Mouse (Mus musculus) MEL (cell line): ENCODE measurements at regions not wholly inside any gene's neighbourhood (a gene's known extent, or its start where the extent isn't known, plus 50 kb on each side); places are given as distances from the start of the nearest gene placed in this dataset.

Experiments
- DNase-seq: peaks from one replicate; pipeline ENCODE4 v3.0.0; 2011; ENCODE audit warnings: low read depth, low spot score
- H3K27ac ChIP-seq: 2 replicates; pipeline ENCODE4 v1.5.1; 2012; ENCODE audit warnings: low read depth, mild to moderate bottlenecking, control low read depth, low read length, moderate library complexity; ENCODE audit not compliant: control insufficient read depth
- H3K27me3 ChIP-seq, 2 experiments: fragments of 150-350 bp in 1 of 2; sonication (generic) in 1 of 2; 2 replicates each; pipeline ENCODE4 v1.6.1; 2012; ENCODE audit warnings: low read length in 2 of 2, mild to moderate bottlenecking in 2 of 2, improper control_type of control experiment in 1 of 2, moderate library complexity in 1 of 2; ENCODE audit not compliant: insufficient read depth in 2 of 2, control insufficient read depth in 1 of 2
- H3K36me3 ChIP-seq, 2 experiments: 2 replicates each; pipeline ENCODE4 v1.6.1; 2012 to 2014; ENCODE audit warnings: low read length in 2 of 2, improper control_type of control experiment in 1 of 2, inconsistent platforms in 1 of 2, mild to moderate bottlenecking in 1 of 2; ENCODE audit not compliant: insufficient read depth in 2 of 2, control insufficient read depth in 1 of 2
- H3K4me1 ChIP-seq, 2 experiments: fragments of 150-350 bp in 1 of 2; sonication (generic) in 1 of 2; 2 replicates each; pipeline ENCODE4 v1.6.1; 2012; ENCODE audit warnings: low read length in 2 of 2, improper control_type of control experiment in 1 of 2, mild to moderate bottlenecking in 1 of 2; ENCODE audit not compliant: insufficient read depth in 2 of 2, control insufficient read depth in 1 of 2
- H3K4me3 ChIP-seq, 2 experiments: fragments of 150-350 bp in 1 of 2; sonication (generic) in 1 of 2; 2 replicates each; pipeline ENCODE4 v1.5.1; 2012; ENCODE audit warnings: low read depth in 2 of 2, low read length in 2 of 2, mild to moderate bottlenecking in 2 of 2, moderate library complexity in 2 of 2, control low read depth in 1 of 2, improper control_type of control experiment in 1 of 2; ENCODE audit not compliant: control insufficient read depth in 1 of 2, insufficient read depth in 1 of 2
- H3K79me2 ChIP-seq: 2 replicates; pipeline ENCODE4 v1.6.1; 2012; ENCODE audit warnings: mild to moderate bottlenecking, low read length, moderate library complexity; ENCODE audit not compliant: control insufficient read depth, poor library complexity, insufficient read depth
- H3K9ac ChIP-seq: 2 replicates; pipeline ENCODE4 v1.6.1; 2012; ENCODE audit warnings: low read depth, mild to moderate bottlenecking, control low read depth, low read length, moderate library complexity; ENCODE audit not compliant: control insufficient read depth, poor library complexity, severe bottlenecking
- H3K9me3 ChIP-seq: fragments of 150-350 bp; sonication (generic); replicated peaks from 2 replicates; pipeline ENCODE4 v1.6.1; 2012; ENCODE audit warnings: mild to moderate bottlenecking, low read length, improper control_type of control experiment, moderate library complexity; ENCODE audit not compliant: insufficient read depth
- CHD2 ChIP-seq: IDR thresholded peaks from 2 replicates; pipeline ENCODE4 v1.6.1; 2011; ENCODE audit warnings: low read length, improper control_type of control experiment
- ELF1 ChIP-seq: IDR thresholded peaks from 2 replicates; pipeline ENCODE4 v1.6.1; 2014; ENCODE audit warnings: low read depth, mild to moderate bottlenecking, inconsistent platforms, low read length, improper control_type of control experiment, moderate library complexity
- ETS1 ChIP-seq: IDR thresholded peaks from 2 replicates; pipeline ENCODE4 v1.6.1; 2012; ENCODE audit warnings: low read depth, mild to moderate bottlenecking, inconsistent platforms, low read length, improper control_type of control experiment, moderate library complexity
- MAFK ChIP-seq: IDR thresholded peaks from 2 replicates; pipeline ENCODE4 v1.6.1; 2011; ENCODE audit warnings: low read depth, mild to moderate bottlenecking, low read length, improper control_type of control experiment, borderline replicate concordance
- MAZ ChIP-seq: IDR thresholded peaks from 2 replicates; pipeline ENCODE4 v1.6.1; 2012; ENCODE audit warnings: low read depth, mild to moderate bottlenecking, inconsistent platforms, low read length, improper control_type of control experiment
- MXI1 ChIP-seq: IDR thresholded peaks from 2 replicates; pipeline ENCODE4 v1.6.1; 2011; ENCODE audit warnings: mild to moderate bottlenecking, low read depth, low read length, improper control_type of control experiment
- NELFE ChIP-seq: IDR thresholded peaks from 2 replicates; pipeline ENCODE4 v1.6.1; 2011; ENCODE audit warnings: low read depth, low read length, improper control_type of control experiment
- POLR2AphosphoS5 ChIP-seq: IDR thresholded peaks from 2 replicates; pipeline ENCODE4 v1.6.1; 2012; ENCODE audit warnings: low read depth, borderline replicate concordance, mild to moderate bottlenecking, inconsistent platforms, low read length, moderate library complexity, mixed read lengths
- TAL1 ChIP-seq: IDR thresholded peaks from 2 replicates; pipeline ENCODE4 v1.6.1; 2012; ENCODE audit warnings: mild to moderate bottlenecking, inconsistent platforms, low read length, moderate library complexity, mixed read lengths
- TBP ChIP-seq: IDR thresholded peaks from 2 replicates; pipeline ENCODE4 v1.8.0; 2011; ENCODE audit warnings: low read depth, low read length, improper control_type of control experiment
- USF1 ChIP-seq: IDR thresholded peaks from 2 replicates; pipeline ENCODE4 v1.6.1; 2014; ENCODE audit warnings: low read depth, mild to moderate bottlenecking, inconsistent platforms, low read length, improper control_type of control experiment, moderate library complexity
- ZC3H11A ChIP-seq: IDR thresholded peaks from 2 replicates; pipeline ENCODE4 v1.6.1; 2012; ENCODE audit warnings: low read depth, mild to moderate bottlenecking, inconsistent platforms, low read length, improper control_type of control experiment
- ZKSCAN1 ChIP-seq: IDR thresholded peaks from 2 replicates; pipeline ENCODE4 v1.6.1; 2012; ENCODE audit warnings: low read depth, mild to moderate bottlenecking, inconsistent platforms, low read length, improper control_type of control experiment, moderate library complexity
- ZMIZ1 ChIP-seq: IDR thresholded peaks from 2 replicates; pipeline ENCODE4 v1.6.1; 2012; ENCODE audit warnings: low read depth, mild to moderate bottlenecking, inconsistent platforms, low read length, improper control_type of control experiment, moderate library complexity

DNA sequence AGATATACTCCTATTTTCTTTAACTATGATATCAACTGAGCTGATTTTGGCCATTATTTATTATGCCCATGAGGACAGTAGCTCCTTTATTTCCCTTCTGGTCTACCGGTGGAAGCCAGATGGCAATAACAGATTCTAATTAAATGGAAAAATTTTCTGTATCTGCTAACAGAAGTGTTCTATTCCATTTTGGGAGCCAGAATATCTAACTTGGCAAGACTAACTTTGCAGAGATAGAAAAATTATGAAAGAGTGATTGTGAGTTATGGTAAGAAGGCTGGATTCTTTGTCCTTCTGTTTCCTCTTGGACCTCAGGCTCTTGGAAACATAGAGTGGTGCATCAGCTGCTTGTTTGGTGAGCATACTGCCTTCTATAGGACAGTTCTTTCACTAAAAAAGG is 50.1 kb upstream of the Gm10184 start:
- Histone ChIP-seq H3K4me1 (no peaks in the 10 kb centered on the region), H3K4me3 (no peak overlapping the region), H3K36me3 (no peaks in the 10 kb centered on the region), H3K9ac (no peak overlapping the region), H3K79me2 (no peaks in the 10 kb centered on the region), H3K27me3 (no peaks in the 10 kb centered on the region), H3K9me3 (no peaks in the 10 kb centered on the region), H3K27ac (no peak overlapping the region)
- DNase-seq, result no peak
- TF ChIP-seq MAZ (no peak), TBP (no peak), MXI1 (no peak), NELFE (no peak), MAFK (no peak), ELF1 (no peak), CHD2 (no peak), TAL1 (no peak), ZKSCAN1 (no peak), POLR2AphosphoS5 (no peak), ETS1 (no peak), ZC3H11A (no peak), USF1 (no peak), ZMIZ1 (no peak)
